Mouse (Mus musculus) kidney, adult 2 months (tissue): ENCODE results near the gene Sgpp1. TPM values are rescaled to one million over a fixed set of nuclear protein-coding genes. Genes with fewer than 3 reads are reported as not detected.
A peak's percentile ranks its signal among the peaks of the same experiment; 100 is the strongest.

ENCODE experiments used
- DNase-seq: peaks from one replicate; pipeline ENCODE4 v3.0.0; 2021
- H3K27ac ChIP-seq: fragments of 200-500 bp; 2 replicates; pipeline ENCODE4 v1.5.1; 2012; ENCODE audit warnings: low read depth, low read length, control low read depth, inconsistent platforms; ENCODE audit not compliant: insufficient read depth
- H3K27me3 ChIP-seq: fragments of 200-500 bp; replicated peaks from 2 replicates; pipeline ENCODE4 v1.6.1; 2012; ENCODE audit warnings: mild to moderate bottlenecking, moderate library complexity, low read length, inconsistent platforms; ENCODE audit not compliant: control insufficient read depth, insufficient read depth
- H3K36me3 ChIP-seq: fragments of 200-500 bp; 2 replicates; pipeline ENCODE4 v1.6.1; 2012; ENCODE audit warnings: mild to moderate bottlenecking, moderate library complexity, low read length, inconsistent platforms; ENCODE audit not compliant: control insufficient read depth, insufficient read depth
- H3K4me1 ChIP-seq: fragments of 200-500 bp; 2 replicates; pipeline ENCODE4 v1.6.1; 2011; ENCODE audit warnings: low read length; ENCODE audit not compliant: control insufficient read depth, insufficient read depth
- H3K4me3 ChIP-seq: fragments of 200-500 bp; 2 replicates; pipeline ENCODE4 v1.5.1; 2011; ENCODE audit warnings: mild to moderate bottlenecking, low read depth, low read length, control low read depth; ENCODE audit not compliant: insufficient read depth
- CTCF ChIP-seq: fragments of 200-500 bp; conservative IDR thresholded peaks from 2 replicates; pipeline ENCODE4 v1.5.1; 2011; ENCODE audit warnings: low read depth, mild to moderate bottlenecking, control low read depth, low read length, moderate library complexity, mixed read lengths; ENCODE audit not compliant: insufficient read depth, insufficient read length
- POLR2A ChIP-seq: fragments of 200-500 bp; IDR thresholded peaks from one replicate; pipeline ENCODE4 v1.6.1; 2011; ENCODE audit warnings: low read depth, low read length, control low read depth
- WGBS: fragments of 180-500 bp; shearing (Covaris S2); methylation state at CpG from one replicate; pipeline ENCODE4 v1.1.7; 2018; 5-methylcytosine and 5-hydroxymethylcytosine counted together
- polyA plus RNA-seq: library from polyadenylated mRNA; depleted of rRNA; stranded (reverse); fragments of >200 nt; gene quantifications from 2 replicates; pipeline ENCODE4 v1.2.3, GENCODE M21; 2012

Sgpp1 gene
- polyA plus RNA-seq, 1 experiment: 78.3 TPM

GRCm38 (mm10) chr12:75742101-75742500, 6.6 kb upstream of the Sgpp1 start:
- no peaks in the 10 kb centered on the region for H3K27me3 ChIP-seq
- H3K36me3 ChIP-seq: no peaks in the 10 kb centered on the region
- H3K4me3 ChIP-seq: no peak overlapping the region
- no peak for TF ChIP-seq CTCF
- no peak for TF ChIP-seq POLR2A
- no peak overlapping the region for H3K27ac ChIP-seq
- peak; percentile 51 for DNase-seq
- 0 out of 2 replicates have a peak, but pooled peaks cover 8% of the 10 kb centered on the region for H3K4me1 ChIP-seq
- WGBS: 80% methylated on average over 5 of the region's 5 CpGs

GRCm38 (mm10) chr12:75741273-75741672, 5.7 kb upstream of the Sgpp1 start:
- 95% methylated on average over 2 of the region's 2 CpGs for whole genome bisulfite sequencing
- H3K4me1 ChIP-seq: 0 out of 2 replicates have a peak, but pooled peaks cover 8% of the 10 kb centered on the region
- DNase-seq: no peak
- no peaks in the 10 kb centered on the region for H3K27me3 ChIP-seq
- no peaks in the 10 kb centered on the region for H3K36me3 ChIP-seq
- no peak overlapping the region for H3K4me3 ChIP-seq
- H3K27ac ChIP-seq: no peak overlapping the region
- TF ChIP-seq CTCF (no peak), POLR2A (no peak)

GRCm38 (mm10) chr12:75740451-75740850, 4.9 kb upstream of the Sgpp1 start:
- Histone ChIP-seq H3K4me3 (no peak overlapping the region), H3K27ac (no peak overlapping the region), H3K4me1 (0 out of 2 replicates have a peak, but pooled peaks cover 8% of the 10 kb centered on the region), H3K27me3 (no peaks in the 10 kb centered on the region), H3K36me3 (no peaks in the 10 kb centered on the region)
- WGBS: 30% methylated on average over 1 of the region's 1 CpGs
- peak; percentile 60 for DNase-seq
- TF ChIP-seq POLR2A: no peak
- TF ChIP-seq CTCF: no peak

- Histone ChIP-seq H3K27me3 (no peaks in the 10 kb centered on the region), H3K27ac (no peak overlapping the region), H3K4me1 (0 out of 2 replicates have a peak, but pooled peaks cover 8% of the 10 kb centered on the region), H3K36me3 (no peaks in the 10 kb centered on the region), H3K4me3 (no peak overlapping the region)
- peak; percentile 33 for DNase-seq
- 57% methylated on average over 2 of the region's 2 CpGs for WGBS
- TF ChIP-seq POLR2A: no peak
- TF ChIP-seq CTCF: no peak
Observed at GRCm38 (mm10) chr12:75739611-75740010, 4.1 kb upstream of the Sgpp1 start.

GRCm38 (mm10) chr12:75736296-75736695, 767 bp upstream of the Sgpp1 start:
- TF ChIP-seq POLR2A: no peak
- TF ChIP-seq CTCF: no peak
- 54% methylated on average over 4 of the region's 4 CpGs for WGBS
- no peaks in the 10 kb centered on the region for H3K36me3 ChIP-seq
- no peaks in the 10 kb centered on the region for H3K27me3 ChIP-seq
- no peak for DNase-seq
- no peak overlapping the region for H3K27ac ChIP-seq
- 0 out of 2 replicates have a peak, but pooled peaks cover 8% of the 10 kb centered on the region for H3K4me1 ChIP-seq
- H3K4me3 ChIP-seq: no peak overlapping the region

GRCm38 (mm10) chr12:75734891-75735245, 661 bp downstream of the Sgpp1 start:
- peak overlapping the region; percentile 94 for H3K27ac ChIP-seq
- TF ChIP-seq CTCF (no peak), POLR2A (no peak)
- H3K4me3 ChIP-seq: peak overlapping the region; percentile 100
- peak; percentile 54 for DNase-seq
- H3K36me3 ChIP-seq: no peaks in the 10 kb centered on the region
- no peaks in the 10 kb centered on the region for H3K27me3 ChIP-seq
- peaks cover 3% of the 10 kb centered on the region; the same call in 1 of the 2 replicates for H3K4me1 ChIP-seq
- under 1% methylated on average over 17 of the region's 17 CpGs for WGBS

DNA sequence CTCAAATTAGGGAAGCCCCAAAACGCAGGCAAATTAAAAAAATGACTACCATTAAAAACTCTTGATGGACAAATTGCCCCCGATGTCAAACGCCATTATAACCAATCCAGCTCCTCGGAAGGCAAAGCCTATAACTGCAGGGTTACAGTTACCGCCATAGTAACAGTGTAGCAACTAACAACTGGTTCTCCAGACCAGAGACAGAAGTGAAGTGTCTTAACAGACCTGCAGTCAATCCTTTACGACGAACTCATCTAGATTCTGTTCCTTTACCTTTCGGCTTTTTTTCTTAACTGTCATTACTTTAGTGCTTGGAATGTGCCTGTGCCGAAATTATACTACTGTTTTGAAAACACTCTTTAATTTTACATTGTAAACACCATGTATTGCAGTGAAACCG, 1.4 kb downstream of the Sgpp1 start:
- no peaks in the 10 kb centered on the region for H3K36me3 ChIP-seq
- H3K4me3 ChIP-seq: peak overlapping the region; percentile 100
- no peak for TF ChIP-seq CTCF
- TF ChIP-seq POLR2A: no peak
- WGBS: 5% methylated on average over 10 of the region's 10 CpGs
- peak; percentile 37 for DNase-seq
- no peaks in the 10 kb centered on the region for H3K27me3 ChIP-seq
- peaks cover 3% of the 10 kb centered on the region; the same call in 1 of the 2 replicates for H3K4me1 ChIP-seq
- H3K27ac ChIP-seq: peak overlapping the region; percentile 94
